Mouse (Mus musculus): ENCODE measurements around the gene Mms19. TPM values are rescaled to one million over a fixed set of nuclear protein-coding genes. Genes with fewer than 3 reads are reported as not detected.
A peak's percentile ranks its signal among the peaks of the same experiment; 100 is the strongest.

The Mms19 gene
- polyA plus RNA-seq, 1 experiment from 2014 or later, result 27.6 TPM

DNA sequence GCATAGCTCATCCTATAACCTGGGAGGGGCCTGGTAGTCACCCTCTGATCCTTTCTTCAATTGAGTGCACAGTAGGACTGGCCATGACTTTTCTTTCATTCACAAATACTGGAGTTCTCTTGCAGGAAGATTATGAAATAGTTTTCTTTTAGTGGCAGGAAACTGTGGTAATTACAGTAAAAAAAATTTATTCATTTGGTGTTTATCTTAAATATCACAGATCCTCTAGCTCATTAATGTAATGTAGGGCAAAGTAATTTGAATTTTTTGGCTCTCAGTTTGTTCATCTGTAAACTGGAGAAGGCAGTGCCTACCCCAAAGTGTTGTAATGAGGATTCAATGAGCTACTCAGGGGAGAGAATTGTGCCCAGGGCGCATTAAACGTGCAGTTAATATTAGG is 12.0 kb upstream of the Mms19 start:
- Histone ChIP-seq H3K9ac (ENCODE audit: low read length) (no peak overlapping the region), H3K4me2 (ENCODE audit: low read depth, low read length) (no peak overlapping the region), H3K27ac (ENCODE audit: low read length) (no peak overlapping the region), H3K27me3 (ENCODE audit: control insufficient read depth, insufficient read depth, low read length) (no peaks in the 10 kb centered on the region), H3K4me3 (replicated peaks; ENCODE audit: low read length) (no peak overlapping the region), H3K36me3 (ENCODE audit: control insufficient read depth, insufficient read depth, low read length) (no peaks in the 10 kb centered on the region), H3K4me1 (ENCODE audit: control insufficient read depth, insufficient read depth, low read length) (peaks cover 17% of the 10 kb centered on the region), H3K9me3 (replicated peaks; ENCODE audit: control insufficient read depth, low read length) (no peaks in the 10 kb centered on the region)
- no peak for ATAC-seq (ENCODE audit: insufficient read depth, low FRiP score)
- 56% methylated on average over 2 of the region's 2 CpGs for WGBS

DNA sequence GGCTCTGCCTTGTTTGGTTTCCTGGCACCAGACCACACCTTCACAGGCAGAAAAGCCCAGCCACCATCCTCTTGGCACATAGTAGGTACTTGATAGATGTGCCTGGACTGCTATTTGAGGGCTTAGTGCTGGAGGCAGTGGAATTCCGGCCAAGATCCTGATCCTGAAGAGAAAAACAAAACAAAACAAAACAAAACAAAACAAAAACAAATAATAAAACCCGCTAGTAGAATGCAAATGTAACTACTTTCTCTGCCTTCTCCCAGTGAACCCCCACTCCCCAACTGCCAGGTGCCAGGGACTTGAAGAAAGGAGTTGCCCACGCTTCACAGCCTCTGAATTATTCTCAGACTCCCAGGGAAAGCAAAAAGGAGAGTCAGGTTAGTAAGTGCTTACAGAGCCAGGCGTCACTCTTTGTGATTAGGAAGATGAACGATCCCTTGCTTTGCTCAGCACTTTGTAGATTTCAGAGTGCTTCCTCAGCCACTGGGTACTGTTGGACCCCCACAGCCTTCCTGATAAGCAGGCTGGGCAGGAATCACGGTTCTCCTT is 11.0 kb upstream of the Mms19 start:
- Histone ChIP-seq H3K9ac (ENCODE audit: low read length) (no peak overlapping the region), H3K27ac (ENCODE audit: low read length) (no peak overlapping the region), H3K4me3 (replicated peaks; ENCODE audit: low read length) (no peak overlapping the region), H3K9me3 (replicated peaks; ENCODE audit: control insufficient read depth, low read length) (no peaks in the 10 kb centered on the region), H3K4me1 (ENCODE audit: control insufficient read depth, insufficient read depth, low read length) (peaks cover 17% of the 10 kb centered on the region), H3K4me2 (ENCODE audit: low read depth, low read length) (no peak overlapping the region), H3K36me3 (ENCODE audit: control insufficient read depth, insufficient read depth, low read length) (no peaks in the 10 kb centered on the region), H3K27me3 (ENCODE audit: control insufficient read depth, insufficient read depth, low read length) (no peaks in the 10 kb centered on the region)
- ATAC-seq (ENCODE audit: insufficient read depth, low FRiP score), result no peak
- WGBS, result 53% methylated on average over 6 of the region's 6 CpGs

DNA sequence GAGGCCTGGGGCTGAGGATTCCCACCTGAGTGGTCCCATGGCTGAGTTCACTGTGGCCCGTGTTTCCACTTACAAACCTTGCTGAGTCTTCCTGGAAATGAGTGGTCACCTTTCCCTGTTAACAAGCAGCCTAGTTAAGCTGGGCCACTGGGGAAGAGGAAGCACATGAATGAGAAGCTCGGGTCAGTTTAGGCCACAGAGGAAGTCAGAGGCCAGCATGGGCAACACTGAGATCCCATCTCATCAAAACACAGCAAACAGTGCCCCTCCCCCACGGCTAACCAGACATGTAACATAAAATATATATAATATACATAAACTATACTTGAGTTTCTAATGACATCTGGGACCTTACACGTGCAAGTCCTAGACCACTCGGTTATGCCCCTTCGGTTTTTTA is 8.9 kb upstream of the Mms19 start:
- WGBS, result 78% methylated on average over 6 of the region's 6 CpGs
- ATAC-seq (ENCODE audit: insufficient read depth, low FRiP score), result no peak

DNA sequence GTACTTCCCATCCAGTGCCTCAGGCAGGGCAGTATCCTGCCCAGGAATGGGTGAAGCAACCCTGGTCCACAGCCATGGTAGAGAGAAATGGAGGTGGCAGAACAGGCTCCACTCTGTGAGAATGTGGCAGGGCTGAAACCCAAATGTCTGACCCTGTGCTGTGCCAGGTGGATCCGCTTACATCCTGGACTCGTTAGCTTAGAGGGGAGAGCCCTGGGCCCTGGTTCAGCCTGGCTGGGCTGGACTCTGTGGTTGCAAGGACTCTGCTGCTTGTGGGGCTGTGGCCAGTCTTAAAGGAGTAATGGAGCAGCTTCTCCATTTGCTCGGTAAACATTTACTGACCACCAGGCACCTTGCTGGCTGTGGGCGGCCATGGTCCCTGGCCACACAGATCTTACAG is 6.2 kb upstream of the Mms19 start:
- Histone ChIP-seq H3K4me2 (ENCODE audit: low read depth, low read length) (no peak overlapping the region), H3K27ac (ENCODE audit: low read length) (no peak overlapping the region), H3K9me3 (replicated peaks; ENCODE audit: control insufficient read depth, low read length) (no peaks in the 10 kb centered on the region), H3K4me3 (replicated peaks; ENCODE audit: low read length) (no peak overlapping the region), H3K4me1 (ENCODE audit: control insufficient read depth, insufficient read depth, low read length) (peaks cover 9% of the 10 kb centered on the region; the same call in 1 of the 2 replicates), H3K9ac (ENCODE audit: low read length) (no peak overlapping the region), H3K27me3 (ENCODE audit: control insufficient read depth, insufficient read depth, low read length) (no peaks in the 10 kb centered on the region), H3K36me3 (ENCODE audit: control insufficient read depth, insufficient read depth, low read length) (no peaks in the 10 kb centered on the region)
- WGBS, result 77% methylated on average over 4 of the region's 4 CpGs
- no peak for ATAC-seq (ENCODE audit: insufficient read depth, low FRiP score)

More for the DNA sequence above, 8.9 kb upstream of the Mms19 start:
- Histone ChIP-seq H3K36me3 (ENCODE audit: control insufficient read depth, insufficient read depth, low read length) (no peaks in the 10 kb centered on the region), H3K4me2 (ENCODE audit: low read depth, low read length) (no peak overlapping the region), H3K9ac (ENCODE audit: low read length) (no peak overlapping the region), H3K9me3 (replicated peaks; ENCODE audit: control insufficient read depth, low read length) (no peaks in the 10 kb centered on the region), H3K27ac (ENCODE audit: low read length) (no peak overlapping the region), H3K27me3 (ENCODE audit: control insufficient read depth, insufficient read depth, low read length) (no peaks in the 10 kb centered on the region), H3K4me1 (ENCODE audit: control insufficient read depth, insufficient read depth, low read length) (peaks cover 17% of the 10 kb centered on the region), H3K4me3 (replicated peaks; ENCODE audit: low read length) (no peak overlapping the region)

DNA sequence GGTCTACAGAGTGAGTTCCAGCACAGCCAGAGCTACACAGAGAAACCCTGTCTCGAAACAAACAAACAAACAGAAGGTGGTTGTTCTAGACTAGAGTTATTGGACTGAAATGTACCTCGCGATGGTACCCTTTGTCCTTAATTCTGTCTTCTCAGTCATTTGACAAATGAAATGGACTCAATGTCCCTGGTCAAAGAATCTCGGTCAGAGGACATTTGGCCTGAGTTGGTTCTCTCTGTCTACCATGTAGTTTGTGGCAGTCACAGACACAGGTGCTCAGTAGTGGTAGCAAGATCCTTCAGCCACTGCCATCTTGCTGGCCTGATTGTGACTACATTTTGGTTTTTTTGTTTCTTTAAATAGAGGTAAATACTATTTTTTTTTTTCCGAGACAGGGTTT is 5.0 kb upstream of the Mms19 start:
- H3K9ac ChIP-seq (ENCODE audit: low read length), result no peak overlapping the region
- no peaks in the 10 kb centered on the region for H3K36me3 ChIP-seq (ENCODE audit: control insufficient read depth, insufficient read depth, low read length)
- 89% methylated on average over 5 of the region's 5 CpGs for WGBS
- no peak overlapping the region for H3K27ac ChIP-seq (ENCODE audit: low read length)
- ATAC-seq (ENCODE audit: insufficient read depth, low FRiP score), result no peak
- peaks cover 9% of the 10 kb centered on the region; the same call in 1 of the 2 replicates for H3K4me1 ChIP-seq (ENCODE audit: control insufficient read depth, insufficient read depth, low read length)
- H3K4me3 ChIP-seq (replicated peaks; ENCODE audit: low read length), result no peak overlapping the region
- no peaks in the 10 kb centered on the region for H3K9me3 ChIP-seq (replicated peaks; ENCODE audit: control insufficient read depth, low read length)
- H3K4me2 ChIP-seq (ENCODE audit: low read depth, low read length), result no peak overlapping the region
- H3K27me3 ChIP-seq (ENCODE audit: control insufficient read depth, insufficient read depth, low read length), result no peaks in the 10 kb centered on the region

DNA sequence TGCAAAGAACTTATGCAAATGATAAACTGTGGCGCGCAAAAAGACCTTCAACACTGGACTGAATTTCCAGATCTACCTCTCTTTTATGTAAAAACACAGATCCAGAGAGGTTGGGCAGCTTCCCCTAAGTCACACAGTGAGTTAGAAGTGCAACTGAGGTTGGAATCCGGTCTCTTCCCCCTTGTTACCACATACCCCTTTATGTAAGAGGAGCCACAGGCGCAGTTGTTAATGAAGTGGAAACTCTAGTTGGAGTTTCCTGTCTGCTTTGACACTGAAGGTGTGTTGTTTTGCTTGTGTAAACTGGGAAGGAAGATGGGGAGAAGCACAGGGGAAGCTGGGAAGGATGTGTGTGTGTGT is 1.8 kb upstream of the Mms19 start:
- H3K4me2 ChIP-seq (ENCODE audit: low read depth, low read length), result peak overlapping the region; percentile 80
- ATAC-seq (ENCODE audit: insufficient read depth, low FRiP score), result no peak
- H3K36me3 ChIP-seq (ENCODE audit: control insufficient read depth, insufficient read depth, low read length), result no peaks in the 10 kb centered on the region
- peak overlapping the region; percentile 96 for H3K4me3 ChIP-seq (replicated peaks; ENCODE audit: low read length)
- H3K27me3 ChIP-seq (ENCODE audit: control insufficient read depth, insufficient read depth, low read length), result no peaks in the 10 kb centered on the region
- H3K9ac ChIP-seq (ENCODE audit: low read length), result peak overlapping the region; percentile 91
- peak overlapping the region; percentile 90 for H3K27ac ChIP-seq (ENCODE audit: low read length)
- 20% methylated on average over 4 of the region's 4 CpGs for WGBS
- H3K9me3 ChIP-seq (replicated peaks; ENCODE audit: control insufficient read depth, low read length), result no peaks in the 10 kb centered on the region
- peaks cover 12% of the 10 kb centered on the region for H3K4me1 ChIP-seq (ENCODE audit: control insufficient read depth, insufficient read depth, low read length)

DNA sequence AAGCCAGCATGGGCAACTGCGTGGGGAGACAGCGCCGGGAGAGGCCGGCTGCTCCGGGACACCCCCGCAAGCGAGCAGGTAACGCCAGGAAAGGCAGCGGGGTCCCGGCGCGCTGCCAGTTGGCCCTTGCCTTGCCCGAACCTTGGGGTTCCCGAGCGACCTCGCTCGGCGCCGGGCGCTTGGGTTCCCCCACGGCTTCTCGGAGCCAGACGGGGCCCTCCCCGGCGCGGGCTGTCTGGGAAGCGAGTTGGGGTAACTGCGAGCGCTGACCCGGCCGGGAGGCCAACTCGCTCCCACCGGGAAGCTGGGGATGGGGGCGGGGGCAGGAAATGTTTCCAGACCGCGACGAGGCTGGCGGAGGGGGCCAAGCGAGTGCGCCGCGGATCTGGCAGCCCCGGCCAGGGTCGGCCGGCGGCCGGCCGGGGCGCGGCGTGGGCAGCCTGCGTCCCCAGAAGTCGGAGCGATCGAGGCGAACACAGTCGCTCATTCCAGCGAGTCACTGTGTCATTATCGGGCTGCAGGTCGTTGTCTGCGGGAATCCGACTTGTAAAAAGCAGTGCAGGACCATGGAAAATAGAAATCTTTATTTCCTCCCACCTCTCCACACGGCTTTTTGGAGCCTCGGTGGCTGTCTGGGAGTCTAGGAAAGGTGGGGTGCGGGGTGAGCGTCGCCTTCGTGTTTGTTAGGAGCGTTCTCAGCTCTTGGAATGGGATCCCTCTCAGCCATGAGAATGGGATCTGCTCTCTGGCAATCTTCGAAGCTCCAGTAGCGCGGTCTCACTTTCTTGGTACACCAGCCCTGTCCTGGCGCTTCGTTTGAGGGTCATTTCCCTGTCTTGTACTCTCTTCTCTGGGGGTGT is 1.2 kb upstream of the Mms19 start:
- no peak for ATAC-seq (ENCODE audit: insufficient read depth, low FRiP score)
- Histone ChIP-seq H3K36me3 (ENCODE audit: control insufficient read depth, insufficient read depth, low read length) (no peaks in the 10 kb centered on the region), H3K4me3 (replicated peaks; ENCODE audit: low read length) (peak overlapping the region; percentile 96), H3K9me3 (replicated peaks; ENCODE audit: control insufficient read depth, low read length) (no peaks in the 10 kb centered on the region), H3K4me2 (ENCODE audit: low read depth, low read length) (peak overlapping the region; percentile 80), H3K4me1 (ENCODE audit: control insufficient read depth, insufficient read depth, low read length) (peaks cover 12% of the 10 kb centered on the region), H3K27ac (ENCODE audit: low read length) (peak overlapping the region; percentile 90), H3K9ac (ENCODE audit: low read length) (peak overlapping the region; percentile 91), H3K27me3 (ENCODE audit: control insufficient read depth, insufficient read depth, low read length) (no peaks in the 10 kb centered on the region)
- under 1% methylated on average over 74 of the region's 74 CpGs for WGBS

DNA sequence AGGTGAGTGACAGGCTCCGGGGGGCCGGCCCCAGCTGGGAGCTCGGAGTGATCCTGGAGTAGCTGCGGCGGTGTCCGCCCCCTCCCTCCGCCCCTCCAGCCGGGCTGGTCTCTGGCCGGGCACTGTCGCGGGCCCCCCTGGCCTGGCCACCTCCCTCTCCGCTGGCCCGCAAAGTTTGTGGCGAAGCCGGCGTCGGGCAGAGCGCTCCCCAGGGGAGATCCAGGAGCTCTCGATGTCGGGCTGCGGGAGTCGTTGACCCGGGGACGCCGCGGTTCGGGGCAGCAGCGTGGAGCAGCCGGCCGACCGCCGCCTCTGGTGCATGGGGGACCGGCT is 604 bp upstream of the Mms19 start, which contains the start of gene Ubtd1:
Gene Ubtd1, plus strand, starts transcription at position 169 of the 333 bp plus-strand sequence.
- Histone ChIP-seq H3K36me3 (ENCODE audit: control insufficient read depth, insufficient read depth, low read length) (no peaks in the 10 kb centered on the region), H3K9me3 (replicated peaks; ENCODE audit: control insufficient read depth, low read length) (no peaks in the 10 kb centered on the region), H3K4me1 (ENCODE audit: control insufficient read depth, insufficient read depth, low read length) (peaks cover 12% of the 10 kb centered on the region), H3K27ac (ENCODE audit: low read length) (peak within 1 kb of the TSS; percentile 93), H3K4me2 (ENCODE audit: low read depth, low read length) (peak within 1 kb of the TSS; percentile 88), H3K4me3 (replicated peaks; ENCODE audit: low read length) (peak within 1 kb of the TSS; percentile 96), H3K9ac (ENCODE audit: low read length) (peak within 1 kb of the TSS; percentile 91), H3K27me3 (ENCODE audit: control insufficient read depth, insufficient read depth, low read length) (no peaks in the 10 kb centered on the region)
- WGBS, result 0% methylated on average over 33 of the region's 33 CpGs
- ATAC-seq (ENCODE audit: insufficient read depth, low FRiP score), result no peak

DNA sequence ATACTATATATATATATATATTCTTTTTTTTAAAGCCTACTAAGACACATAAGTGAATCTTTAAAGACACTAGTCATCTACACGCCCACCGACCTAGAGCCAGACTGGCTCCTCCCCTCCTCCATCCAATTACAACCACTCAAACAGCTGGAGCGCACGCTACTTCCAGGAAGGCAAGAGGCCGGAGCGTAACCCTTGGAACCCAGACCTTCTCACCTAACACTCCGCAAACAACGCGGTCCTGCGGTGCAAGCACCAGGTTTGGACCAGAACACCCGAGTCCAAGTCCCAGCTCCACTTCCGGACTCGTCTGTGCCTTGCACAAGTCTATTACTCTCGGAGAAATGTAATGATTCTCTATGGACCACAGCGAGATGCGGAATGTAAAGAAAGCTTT is 537 bp downstream of the Mms19 start:
- under 1% methylated on average over 16 of the region's 16 CpGs for WGBS

More for the DNA sequence above, 537 bp downstream of the Mms19 start:
- Histone ChIP-seq H3K9ac (ENCODE audit: low read length) (peak overlapping the region; percentile 87), H3K4me1 (ENCODE audit: control insufficient read depth, insufficient read depth, low read length) (peaks cover 12% of the 10 kb centered on the region), H3K4me2 (ENCODE audit: low read depth, low read length) (peak overlapping the region; percentile 88), H3K4me3 (replicated peaks; ENCODE audit: low read length) (peak overlapping the region; percentile 96), H3K9me3 (replicated peaks; ENCODE audit: control insufficient read depth, low read length) (no peaks in the 10 kb centered on the region), H3K27ac (ENCODE audit: low read length) (peak overlapping the region; percentile 93), H3K27me3 (ENCODE audit: control insufficient read depth, insufficient read depth, low read length) (no peaks in the 10 kb centered on the region), H3K36me3 (ENCODE audit: control insufficient read depth, insufficient read depth, low read length) (no peaks in the 10 kb centered on the region)
- no peak for ATAC-seq (ENCODE audit: insufficient read depth, low FRiP score)
